In the genomic region with DNA sequence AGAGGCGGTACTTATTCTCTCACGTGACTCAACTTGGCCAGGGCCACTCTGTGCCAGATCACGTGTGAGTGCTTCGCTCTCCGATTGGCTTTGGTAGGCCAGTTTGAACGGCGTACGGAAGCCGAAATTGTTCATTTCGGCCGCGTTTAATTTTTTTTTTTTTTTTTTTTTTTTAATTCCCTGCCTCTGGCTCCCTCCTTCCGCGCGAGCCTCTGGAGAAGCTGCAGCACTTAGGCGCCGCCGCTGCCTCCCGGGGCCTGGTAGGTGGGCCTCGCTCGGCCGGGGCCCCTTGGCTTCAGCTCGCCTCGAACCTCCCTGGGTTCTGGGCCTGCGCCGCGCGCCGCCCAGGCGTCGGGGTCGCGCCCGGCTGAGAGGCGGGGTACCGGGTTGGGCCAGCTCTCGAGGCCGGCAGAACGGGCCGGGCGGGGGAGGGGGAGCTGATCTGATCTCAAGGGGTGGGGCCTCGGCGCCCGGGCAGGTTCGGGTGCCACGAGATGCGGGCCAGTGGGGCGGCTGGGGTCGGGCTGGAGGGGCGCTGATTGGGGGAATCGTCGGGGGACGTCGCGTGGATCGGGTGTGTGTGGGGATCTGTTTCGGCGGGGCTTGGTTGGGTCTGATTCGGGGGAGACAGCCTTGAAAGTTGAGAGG, we compare ENCODE assay signal across 8 mouse cellular contexts. TPM values are rescaled to one million over a fixed set of nuclear protein-coding genes. Genes with fewer than 3 reads are reported as not detected.
DNase-seq lines count a peak whose midpoint lies in the region; ATAC-seq and TF ChIP-seq lines count a peak whose summit lies in the region.

A gene (plus strand): TSS at position 198 of the 648 bp plus-strand sequence.

- H3K9me3 ChIP-seq in G1E (replicated peaks): no peaks in the 10 kb centered on the region
- H3K9me3 ChIP-seq in forebrain, embryonic 16.5 days (ENCODE audit: control insufficient read depth, low read length): no peaks in the 10 kb centered on the region
- no peaks in the 10 kb centered on the region for H3K9me3 ChIP-seq in lung, embryonic 14.5 days (ENCODE audit: low read depth, low read length)

- H3K27ac ChIP-seq in forebrain, embryonic 16.5 days (ENCODE audit: low read length): peak within 1 kb of the TSS; percentile 99
- peak within 1 kb of the TSS; percentile 99 for H3K27ac ChIP-seq in layer of hippocampus, adult 2 months
- peak within 1 kb of the TSS; percentile 100 for H3K27ac ChIP-seq in lung, embryonic 14.5 days (ENCODE audit: low read depth)
- H3K27ac ChIP-seq in olfactory bulb, adult 2 months (ENCODE audit: insufficient read depth, low read depth, low read length): peak within 1 kb of the TSS; percentile 98
- H3K27ac ChIP-seq in thymus, adult 2 months (ENCODE audit: control insufficient read depth, insufficient read depth, low read length): peak within 1 kb of the TSS; percentile 90

- peak; percentile 19; the same call in 1 of the 2 replicates for TF ChIP-seq POLR2A in olfactory bulb, adult 2 months (IDR thresholded peaks at IDR 0.05; ENCODE audit: insufficient read depth, low read depth, low read length)
- 0 out of 2 replicates have a peak, but pooled peaks have one; percentile 51 for TF ChIP-seq POLR2A in thymus, adult 2 months (IDR thresholded peaks at IDR 0.05; ENCODE audit: control insufficient read depth, extremely low read depth, insufficient read depth, low read length, poor library complexity)

- peaks cover 59% of the 10 kb centered on the region for H3K4me1 ChIP-seq in G1E (ENCODE audit: insufficient read depth, low read depth, low read length)
- peaks cover 26% of the 10 kb centered on the region for H3K4me1 ChIP-seq in forebrain, embryonic 16.5 days (replicated peaks; ENCODE audit: control insufficient read depth, insufficient read depth, low read length)
- 0 out of 2 replicates have a peak, but pooled peaks cover 16% of the 10 kb centered on the region for H3K4me1 ChIP-seq in lung, embryonic 14.5 days (ENCODE audit: insufficient read depth)
- H3K4me1 ChIP-seq in olfactory bulb, adult 2 months (ENCODE audit: control insufficient read depth, insufficient read depth, low read length): peaks cover 8% of the 10 kb centered on the region
- peaks cover 8% of the 10 kb centered on the region for H3K4me1 ChIP-seq in thymus, adult 2 months (replicated peaks; ENCODE audit: control insufficient read depth, insufficient read depth, low read length)

- DNase-seq in G1E (ENCODE audit: low spot score): peak; percentile 92
- peak; percentile 90 to 93 for DNase-seq in cerebellum, adult 18-20 months
- DNase-seq in heart, postnatal 36 days: peak; percentile 85 to 86
- peak; percentile 87 to 94 for DNase-seq in layer of hippocampus, adult 2 months (ENCODE audit: low spot score in 2 of 2)
- DNase-seq in lung, embryonic 14.5 days: peak; percentile 98
- DNase-seq in thymus, adult 2 months: peak; percentile 90

- H3K36me3 ChIP-seq in G1E (replicated peaks): peaks cover 62% of the 10 kb centered on the region
- H3K36me3 ChIP-seq in forebrain, embryonic 16.5 days (ENCODE audit: control insufficient read depth, insufficient read depth): peaks cover 12% of the 10 kb centered on the region
- peaks cover 44% of the 10 kb centered on the region for H3K36me3 ChIP-seq in lung, embryonic 14.5 days (ENCODE audit: insufficient read depth)
- H3K36me3 ChIP-seq in thymus, adult 2 months (ENCODE audit: control insufficient read depth, insufficient read depth, low read length): peaks cover 15% of the 10 kb centered on the region

- peak within 1 kb of the TSS; percentile 97 for H3K4me2 ChIP-seq in forebrain, embryonic 16.5 days (ENCODE audit: low read length)
- H3K4me2 ChIP-seq in lung, embryonic 14.5 days: peak within 1 kb of the TSS; percentile 93

- no peak for TF ChIP-seq CTCF in G1E (IDR thresholded peaks at IDR 0.05; ENCODE audit: low read depth, low read length)
- no peak for TF ChIP-seq CTCF in layer of hippocampus, adult 2 months (conservative IDR thresholded peaks at IDR 0.05)
- no peak for TF ChIP-seq CTCF in lung, embryonic 14.5 days (IDR thresholded peaks at IDR 0.05; ENCODE audit: low read depth)
- TF ChIP-seq CTCF in olfactory bulb, adult 2 months (IDR thresholded peaks at IDR 0.05; ENCODE audit: insufficient read depth, low read depth, low read length): no peak
- peak; percentile 17; the same call in 1 of the 2 replicates for TF ChIP-seq CTCF in thymus, adult 2 months (IDR thresholded peaks at IDR 0.05; ENCODE audit: borderline replicate concordance, control insufficient read depth, extremely low read depth, insufficient read depth, low read length, poor library complexity)

- ATAC-seq in G1E (ENCODE audit: extremely low read depth, insufficient number of reproducible peaks, low FRiP score, poor library complexity, severe bottlenecking): peak; percentile 83
- ATAC-seq in forebrain, embryonic 16.5 days: peak; percentile 89
- ATAC-seq in lung, embryonic 14.5 days (ENCODE audit: insufficient read depth): peak; percentile 87

- WGBS in forebrain, embryonic 16.5 days: under 1% methylated on average over 59 of the region's 59 CpGs
- WGBS in lung, embryonic 14.5 days: under 1% methylated on average over 59 of the region's 59 CpGs
- under 1% methylated on average over 59 of the region's 59 CpGs for WGBS in olfactory bulb, adult 2 months
- under 1% methylated on average over 59 of the region's 59 CpGs for WGBS in thymus, adult 2 months

- intact Hi-C loops in heart, postnatal 36 days (cut with DNase I): loop anchor here (2.0 kb wide), 1 partner anchor 24 kb away; a partner anchor contains a TSS

- no peaks in the 10 kb centered on the region for H3K27me3 ChIP-seq in G1E (ENCODE audit: insufficient read depth, low read length)
- no peaks in the 10 kb centered on the region for H3K27me3 ChIP-seq in forebrain, embryonic 16.5 days (replicated peaks; ENCODE audit: control insufficient read depth, insufficient read depth, low read length)
- no peaks in the 10 kb centered on the region for H3K27me3 ChIP-seq in lung, embryonic 14.5 days (ENCODE audit: insufficient read depth, low read length)
- H3K27me3 ChIP-seq in thymus, adult 2 months (ENCODE audit: control insufficient read depth, insufficient read depth, low read length): no peaks in the 10 kb centered on the region

- peak within 1 kb of the TSS; percentile 91 for H3K9ac ChIP-seq in forebrain, embryonic 16.5 days (replicated peaks; ENCODE audit: low read depth, low read length)
- peak within 1 kb of the TSS; percentile 90 for H3K9ac ChIP-seq in lung, embryonic 14.5 days

- H3K4me3 ChIP-seq in G1E (ENCODE audit: low read depth, low read length): peak within 1 kb of the TSS; percentile 90
- peak within 1 kb of the TSS; percentile 80 for H3K4me3 ChIP-seq in forebrain, embryonic 16.5 days (replicated peaks; ENCODE audit: low read length)
- peak within 1 kb of the TSS; percentile 75 for H3K4me3 ChIP-seq in layer of hippocampus, adult 2 months
- H3K4me3 ChIP-seq in lung, embryonic 14.5 days (ENCODE audit: low read depth, low read length): peak within 1 kb of the TSS; percentile 83
- peak within 1 kb of the TSS; percentile 99 for H3K4me3 ChIP-seq in olfactory bulb, adult 2 months (ENCODE audit: insufficient read depth, low read depth, low read length)
- peak within 1 kb of the TSS; percentile 83 for H3K4me3 ChIP-seq in thymus, adult 2 months (ENCODE audit: control insufficient read depth, insufficient read depth, low read length)

RNA-seq across cellular contexts. Expression of the gene that starts here (rescaled TPM):
- total RNA-seq in G1E (2014; fragmentation: Nextera tagmentation): 83.8 and 92.5 TPM in 2 replicates
- 38.9 and 52.8 TPM in 2 replicates for total RNA-seq in G1E (2017)
- polyA plus RNA-seq in G1E (2012): 20.0 and 26.5 TPM in 2 replicates
- polyA plus RNA-seq in forebrain, embryonic 16.5 days (2015; fragmentation: Nextera tagmentation; extraction: Ambion mirVana): 72.8 and 83.4 TPM in 2 replicates
- total RNA-seq in heart, postnatal 36 days (2021): 10 to 100 TPM; 28.1 to 35.1 TPM
- 100 to 1,000 TPM; 170 to 175 TPM for total RNA-seq in layer of hippocampus, adult 2 months (2021)
- polyA plus RNA-seq in lung, embryonic 14.5 days (2014; fragmentation: Nextera tagmentation; extraction: Ambion mirVana): 17.9 and 20.2 TPM in 2 replicates
- not detected in 2 replicates for polyA plus RNA-seq in olfactory bulb, adult 2 months (2012; ENCODE audit: insufficient read depth, insufficient read length, low replicate concordance, missing spikeins)
- polyA plus RNA-seq in thymus, adult 2 months (2012; rRNA removed): 138 and 144 TPM in 2 replicates

Comparison
In these comparisons a context has a peak if more than half of its experiments do, and no peak if none do; other contexts are left out.
1. Peak in every context shown above with its lines: DNase-seq, ATAC-seq, H3K4me3 ChIP-seq and H3K27ac ChIP-seq.